Comparison of ENCODE assay signal across 25 mouse cellular contexts in the genomic region with DNA sequence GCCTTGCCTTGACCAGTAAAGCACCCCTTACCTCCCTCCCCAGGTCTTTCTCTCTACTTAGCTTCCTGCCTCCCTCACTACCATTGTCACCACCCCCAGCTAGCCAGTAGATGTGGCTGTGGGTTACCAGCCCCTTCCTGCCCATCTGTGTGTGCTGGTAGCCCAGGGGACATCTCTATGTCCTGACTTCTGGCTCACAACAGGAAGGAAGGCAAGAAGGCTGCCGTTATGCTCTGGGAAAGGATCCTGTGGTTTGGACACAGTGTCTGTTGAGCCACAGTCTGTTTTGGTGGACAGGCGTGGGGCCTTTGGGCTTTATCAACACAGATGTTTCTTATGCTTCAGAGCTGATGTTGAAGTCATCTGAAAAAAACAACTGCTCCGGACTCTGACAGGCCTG. TPM values are rescaled to one million over a fixed set of nuclear protein-coding genes. Genes with fewer than 3 reads are reported as not detected.
DNase-seq lines count a peak whose midpoint lies in the region; ATAC-seq and TF ChIP-seq lines count a peak whose summit lies in the region.
"Had no signal": no experiment of that assay in that cellular context is flagged by ENCODE, and none has a peak within 500 bp of the region (broad histone marks: within the 10 kb centered on the region; RNA-seq: fewer than 3 reads in every experiment).

No protein-coding gene starts in this region.

- peaks cover 3% of the 10 kb centered on the region; the same call in 1 of the 2 replicates for H3K4me1 ChIP-seq in heart, postnatal 0 days (ENCODE audit: control insufficient read depth, insufficient read depth)
- H3K4me1 ChIP-seq in liver, embryonic 12.5 days = peaks cover 22% of the 10 kb centered on the region
- H3K4me1 ChIP-seq: embryonic facial prominence, embryonic 13.5 days; heart, embryonic 10.5 days had no signal

- DNase-seq in heart, postnatal 0 days (ENCODE audit: low spot score) = no peak
- no peak for DNase-seq in heart, postnatal 25 days (ENCODE audit: low spot score)
- DNase-seq in skeletal muscle tissue, adult 2 months (ENCODE audit: low read depth, low spot score) = peak; percentile 14
- no peak for DNase-seq in spleen, adult 12 weeks (ENCODE audit: low spot score)
- no peak for DNase-seq in lung, adult 18-20 months
- DNase-seq: adrenal gland, adult 8-10 months; cerebellum, postnatal 10 days; gastrocnemius, adult 2 months; kidney, adult 8-10 months; kidney, postnatal 14 days; layer of hippocampus, postnatal 36 days; lung, postnatal 4 days had no signal

- no peak overlapping the region for H3K9ac ChIP-seq in heart, postnatal 0 days (replicated peaks; ENCODE audit: low read depth, low read length)
- H3K9ac ChIP-seq in liver, embryonic 12.5 days = no peak overlapping the region
- H3K9ac ChIP-seq: embryonic facial prominence, embryonic 13.5 days; limb, embryonic 15.5 days; lung, embryonic 15.5 days; midbrain, embryonic 12.5 days had no signal

- no peak for ATAC-seq in heart, postnatal 0 days (ENCODE audit: insufficient read depth, low read depth)
- peak; percentile 92 for ATAC-seq in granulocyte monocyte progenitor cell, adult 5-6 weeks (replicated peaks; ENCODE audit: poor library complexity, severe bottlenecking)
- peak; percentile 47 for ATAC-seq in liver, embryonic 12.5 days
- ATAC-seq: forebrain, embryonic 16.5 days; inflammation-experienced regulatory T-cells, adult 6 months; Patski had no signal

- TF ChIP-seq EP300 in heart, postnatal 0 days (IDR thresholded peaks at IDR 0.05; ENCODE audit: low read depth) = no peak

- H3K4me3 ChIP-seq in heart, postnatal 0 days (ENCODE audit: low read depth, low read length) = no peak overlapping the region
- no peak overlapping the region for H3K4me3 ChIP-seq in liver, embryonic 12.5 days
- H3K4me3 ChIP-seq: embryonic facial prominence, embryonic 13.5 days; gastrocnemius, adult 2 months; heart, embryonic 10.5 days; layer of hippocampus, adult 2 months; limb, embryonic 15.5 days; lung, embryonic 15.5 days; midbrain, embryonic 12.5 days had no signal

- H3K9me3 ChIP-seq in heart, postnatal 0 days (replicated peaks; ENCODE audit: control insufficient read depth, low read length) = no peaks in the 10 kb centered on the region
- H3K9me3 ChIP-seq in liver, embryonic 12.5 days (replicated peaks) = no peaks in the 10 kb centered on the region
- H3K9me3 ChIP-seq: embryonic facial prominence, embryonic 13.5 days; heart, embryonic 10.5 days; limb, embryonic 15.5 days; lung, embryonic 15.5 days; midbrain, embryonic 12.5 days had no signal

- WGBS in heart, postnatal 0 days = 45% methylated on average over 3 of the region's 3 CpGs
- 21% methylated on average over 3 of the region's 3 CpGs for WGBS in liver, embryonic 12.5 days (ENCODE audit: insufficient replicate concordance)

- no peaks in the 10 kb centered on the region for H3K27me3 ChIP-seq in heart, postnatal 0 days (ENCODE audit: control insufficient read depth, insufficient read depth, low read length)
- no peaks in the 10 kb centered on the region for H3K27me3 ChIP-seq in liver, embryonic 12.5 days (replicated peaks)
- H3K27me3 ChIP-seq: embryonic facial prominence, embryonic 13.5 days; limb, embryonic 15.5 days; lung, embryonic 15.5 days; midbrain, embryonic 12.5 days; Patski had no signal

- no peaks in the 10 kb centered on the region for H3K36me3 ChIP-seq in heart, postnatal 0 days (replicated peaks; ENCODE audit: control insufficient read depth, insufficient read depth, low read length)
- H3K36me3 ChIP-seq in liver, embryonic 12.5 days = no peaks in the 10 kb centered on the region
- H3K36me3 ChIP-seq: embryonic facial prominence, embryonic 13.5 days; heart, embryonic 10.5 days; limb, embryonic 15.5 days; lung, embryonic 15.5 days; midbrain, embryonic 12.5 days had no signal

- 0 out of 2 replicates have a peak overlapping the region, but pooled peaks have one; percentile 15 for H3K27ac ChIP-seq in heart, postnatal 0 days (ENCODE audit: low read depth)
- no peak overlapping the region for H3K27ac ChIP-seq in liver, embryonic 12.5 days
- H3K27ac ChIP-seq: embryonic facial prominence, embryonic 13.5 days; gastrocnemius, adult 2 months; heart, embryonic 10.5 days; layer of hippocampus, adult 2 months; limb, embryonic 15.5 days; lung, embryonic 15.5 days; midbrain, embryonic 12.5 days had no signal

- no peak for TF ChIP-seq CTCF in heart, postnatal 0 days (IDR thresholded peaks at IDR 0.05; ENCODE audit: low read depth)

- intact Hi-C loops in heart, postnatal 25 days (cut with DNase I) = no loop called here

- H3K4me2 ChIP-seq in heart, postnatal 0 days (ENCODE audit: low read depth, low read length) = no peak overlapping the region
- no peak overlapping the region for H3K4me2 ChIP-seq in liver, embryonic 12.5 days
- H3K4me2 ChIP-seq: embryonic facial prominence, embryonic 13.5 days; limb, embryonic 15.5 days; lung, embryonic 15.5 days; midbrain, embryonic 12.5 days had no signal

RNA-seq across cellular contexts. Expression of a gene that starts 7.9 kb away (rescaled TPM):
- not detected in 2 replicates for total RNA-seq in heart, postnatal 0 days (2014; rRNA removed; ENCODE audit: low replicate concordance)
- 0.12 TPM in 1 of 2 replicates, not detected in the other for polyA plus RNA-seq in heart, postnatal 0 days (2015; fragmentation: Nextera tagmentation; extraction: Ambion mirVana)
- not detected for total RNA-seq in heart, postnatal 25 days (2021)
- total RNA-seq in granulocyte monocyte progenitor cell, adult 5-6 weeks (2014; fragmentation: Nextera tagmentation) = 1.8 and 2.5 TPM in 2 replicates
- total RNA-seq in granulocyte monocyte progenitor cell, adult 5-6 weeks (2017) = 1.2 and 3.7 TPM in 2 replicates
- 0.14 and 0.37 TPM in 2 replicates for polyA plus RNA-seq in liver, embryonic 12.5 days (2016; fragmentation: Nextera tagmentation; extraction: Ambion mirVana)
- total RNA-seq: adrenal gland, adult 8-10 months; gastrocnemius, adult 2 months had no signal
- polyA plus RNA-seq: heart, embryonic 10.5 days; inflammation-experienced regulatory T-cells, adult 6 months; midbrain, embryonic 12.5 days; stomach, embryonic 14.5 days; urinary bladder, adult 2 months had no signal

RNA-seq across cellular contexts. Expression of a gene that starts 29.5 kb away (rescaled TPM):
- 4.4 and 5.4 TPM in 2 replicates for total RNA-seq in heart, postnatal 0 days (2014; rRNA removed; ENCODE audit: low replicate concordance)
- polyA plus RNA-seq in heart, postnatal 0 days (2015; fragmentation: Nextera tagmentation; extraction: Ambion mirVana) = 2.7 and 2.8 TPM in 2 replicates
- 1 to 10 TPM in 1 of 2 experiments, under 1 TPM in 1; 0.70 to 1.3 TPM for total RNA-seq in heart, postnatal 25 days (2021)
- 142 and 175 TPM in 2 replicates for total RNA-seq in granulocyte monocyte progenitor cell, adult 5-6 weeks (2014; fragmentation: Nextera tagmentation)
- 170 and 173 TPM in 2 replicates for total RNA-seq in granulocyte monocyte progenitor cell, adult 5-6 weeks (2017)
- 7.9 and 8.7 TPM in 2 replicates for polyA plus RNA-seq in liver, embryonic 12.5 days (2016; fragmentation: Nextera tagmentation; extraction: Ambion mirVana)

RNA-seq across cellular contexts. Expression of a gene that starts 34.0 kb away (rescaled TPM):
- 10.7 and 20.5 TPM in 2 replicates for total RNA-seq in heart, postnatal 0 days (2014; rRNA removed; ENCODE audit: low replicate concordance)
- 8.2 and 10.2 TPM in 2 replicates for polyA plus RNA-seq in heart, postnatal 0 days (2015; fragmentation: Nextera tagmentation; extraction: Ambion mirVana)
- 1 to 10 TPM; 5.5 to 6.8 TPM for total RNA-seq in heart, postnatal 25 days (2021)
- 14.3 and 17.6 TPM in 2 replicates for total RNA-seq in granulocyte monocyte progenitor cell, adult 5-6 weeks (2014; fragmentation: Nextera tagmentation)
- total RNA-seq in granulocyte monocyte progenitor cell, adult 5-6 weeks (2017) = 33.2 and 34.4 TPM in 2 replicates
- polyA plus RNA-seq in liver, embryonic 12.5 days (2016; fragmentation: Nextera tagmentation; extraction: Ambion mirVana) = 17.8 and 18.5 TPM in 2 replicates

Comparison
In these comparisons a context has a peak if more than half of its experiments do, and no peak if none do; other contexts are left out.
1. RNA of a gene that starts 29.5 kb away (total RNA-seq): 142 to 175 TPM in granulocyte monocyte progenitor cell, adult 5-6 weeks; 4.4 to 5.4 TPM in heart, postnatal 0 days and 0.70 to 1.3 TPM in heart, postnatal 25 days; every median in the first group is over 10 times any median in the second.